Mouse (Mus musculus): ENCODE data around the gene Sectm1a. TPM values are rescaled to one million over a fixed set of nuclear protein-coding genes. Genes with fewer than 3 reads are reported as not detected.

The Sectm1a gene
- polyA plus RNA-seq, 1 experiment, result not detected

DNA sequence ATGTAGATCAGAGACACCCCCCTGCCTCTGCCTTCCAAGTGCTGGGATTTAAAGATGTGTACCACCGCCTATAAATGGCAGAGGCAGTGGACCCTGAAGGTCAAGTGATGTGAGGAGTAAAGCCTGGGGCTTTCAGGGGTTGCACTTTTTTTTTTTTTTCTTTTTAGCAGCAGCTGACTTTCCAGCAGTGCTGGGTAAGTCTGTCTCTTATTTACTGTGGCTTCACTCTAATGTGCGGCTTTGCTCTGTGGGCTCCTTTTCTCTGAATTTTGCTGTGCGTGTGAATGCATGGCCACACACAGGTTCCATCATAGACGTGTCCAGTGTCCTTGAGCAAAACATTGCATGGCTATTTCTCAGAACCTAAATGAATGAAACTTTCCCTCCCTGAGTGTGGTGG lies 39.4 kb downstream of the Sectm1a start:
- DNase-seq (ENCODE audit: low read depth), result no peak
- TF ChIP-seq CTCF (IDR thresholded peaks at IDR 0.05; ENCODE audit: borderline replicate concordance, extremely low read depth, insufficient read depth, insufficient read length) (no peak), POLR2A (IDR thresholded peaks at IDR 0.05; ENCODE audit: borderline replicate concordance, extremely low read depth, insufficient read depth, insufficient read length, poor library complexity, severe bottlenecking) (no peak)

DNA sequence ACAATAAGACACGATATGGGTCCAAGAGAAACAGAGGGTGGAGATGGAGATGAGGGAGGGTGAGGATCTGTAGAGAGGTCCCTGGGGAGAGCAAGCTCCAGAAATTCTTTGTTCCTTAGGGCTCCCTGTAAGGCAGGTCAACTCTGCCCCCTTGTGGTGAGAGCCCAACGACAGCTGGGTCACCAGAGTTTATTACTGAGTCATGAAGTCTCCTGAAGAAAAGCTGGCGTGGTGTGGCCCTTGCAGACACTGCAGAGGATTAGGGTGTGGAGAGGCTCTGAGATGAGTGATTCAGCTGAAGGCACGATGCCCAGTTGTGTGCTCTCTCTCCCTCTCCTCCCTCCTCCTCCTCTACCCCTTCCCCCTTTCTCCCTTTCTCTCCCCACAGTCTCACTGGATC lies 39.8 kb downstream of the Sectm1a start:
- TF ChIP-seq CTCF (IDR thresholded peaks at IDR 0.05; ENCODE audit: borderline replicate concordance, extremely low read depth, insufficient read depth, insufficient read length), result peak; percentile 80
- no peak for TF ChIP-seq POLR2A (IDR thresholded peaks at IDR 0.05; ENCODE audit: borderline replicate concordance, extremely low read depth, insufficient read depth, insufficient read length, poor library complexity, severe bottlenecking)
- peak; percentile 81 for DNase-seq (ENCODE audit: low read depth)

DNA sequence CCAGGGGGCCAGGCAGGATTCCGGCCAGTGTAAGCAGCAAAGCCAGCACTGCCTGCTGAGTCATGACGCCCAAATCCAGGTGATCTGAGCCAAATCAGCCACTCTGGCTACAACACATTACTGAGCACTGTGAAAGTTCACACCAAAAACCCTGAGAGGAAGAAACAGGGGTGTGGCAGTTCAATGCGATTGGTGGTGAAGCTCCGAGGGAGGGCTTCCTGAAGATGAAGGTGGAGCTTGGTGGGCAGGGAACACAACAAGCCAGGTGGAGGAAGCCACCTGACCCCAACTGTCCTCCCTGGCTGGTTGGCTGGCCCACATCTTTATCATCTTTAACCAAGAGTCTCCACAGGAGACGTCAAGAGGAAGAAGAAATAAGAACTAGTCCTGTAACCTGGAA lies 41.7 kb downstream of the Sectm1a start, which contains the start of gene Cd7:
Cd7 (minus strand) TSS at position 117 of the 400 bp plus-strand sequence.
- DNase-seq (ENCODE audit: low read depth), result no peak
- no peak for TF ChIP-seq CTCF (IDR thresholded peaks at IDR 0.05; ENCODE audit: borderline replicate concordance, extremely low read depth, insufficient read depth, insufficient read length)
- TF ChIP-seq POLR2A (IDR thresholded peaks at IDR 0.05; ENCODE audit: borderline replicate concordance, extremely low read depth, insufficient read depth, insufficient read length, poor library complexity, severe bottlenecking), result no peak

DNA sequence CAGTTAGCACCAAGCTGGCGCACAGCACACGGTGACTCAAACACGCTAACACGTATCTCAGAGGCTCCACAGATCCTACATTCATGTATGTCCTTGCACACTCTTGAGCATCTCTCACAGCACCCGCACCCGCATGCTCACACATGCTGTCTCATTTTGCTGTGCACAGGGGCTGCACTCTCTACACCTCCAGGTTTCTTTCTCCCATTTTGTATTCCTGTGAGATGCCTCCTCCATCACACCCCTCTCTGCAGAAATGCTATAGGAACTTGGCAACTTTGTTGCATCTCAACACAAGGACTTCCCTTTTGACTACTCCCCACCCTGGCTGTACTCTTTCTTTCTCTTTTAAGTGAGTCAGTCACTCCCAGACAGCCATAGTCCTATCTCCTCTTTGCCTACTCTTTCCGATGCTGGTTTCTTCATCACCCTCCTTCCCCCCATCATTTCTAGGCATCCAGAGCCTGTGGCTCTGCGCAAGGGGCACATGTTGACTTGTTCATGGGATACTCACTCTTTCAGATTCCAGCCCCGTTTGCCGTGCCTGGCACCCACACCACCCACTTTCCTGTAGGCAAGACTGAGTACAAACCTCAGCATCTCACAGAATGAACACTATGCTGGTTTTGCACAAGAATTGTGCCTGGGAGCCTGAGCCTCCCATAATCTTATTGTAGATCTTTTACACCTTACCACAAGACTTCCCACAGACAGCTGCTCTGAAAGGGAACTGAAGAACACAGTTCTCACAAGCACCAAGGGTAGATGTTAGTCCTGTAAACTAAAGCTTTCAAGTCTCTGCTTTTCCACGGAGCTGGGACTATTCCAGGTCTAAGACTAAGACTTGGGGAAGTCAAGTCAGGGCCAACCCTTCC lies 42.4 kb downstream of the Sectm1a start:
- no peak for TF ChIP-seq POLR2A (IDR thresholded peaks at IDR 0.05; ENCODE audit: borderline replicate concordance, extremely low read depth, insufficient read depth, insufficient read length, poor library complexity, severe bottlenecking)
- TF ChIP-seq CTCF (IDR thresholded peaks at IDR 0.05; ENCODE audit: borderline replicate concordance, extremely low read depth, insufficient read depth, insufficient read length), result no peak
- DNase-seq (ENCODE audit: low read depth), result no peak

DNA sequence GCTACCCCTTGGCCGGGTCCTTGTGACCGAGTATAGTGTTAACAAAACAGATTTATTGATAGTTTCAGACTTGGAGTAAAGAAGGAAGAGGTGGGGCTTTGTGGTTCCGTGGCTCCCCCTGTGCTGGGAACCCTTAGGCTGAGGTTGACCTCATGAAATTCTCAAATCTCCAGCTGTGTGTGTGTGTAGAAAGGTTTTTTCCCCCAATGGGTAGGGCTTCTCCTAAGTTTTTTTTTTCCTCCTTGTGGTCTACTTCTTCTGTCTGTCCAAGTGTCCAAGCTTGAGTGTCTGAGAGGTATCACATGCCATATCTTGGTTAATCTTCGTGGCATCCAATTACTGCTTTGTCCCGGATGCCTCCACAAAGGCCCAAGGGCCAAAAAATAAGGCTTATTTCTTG lies 47.9 kb downstream of the Sectm1a start:
- no peak for TF ChIP-seq POLR2A (IDR thresholded peaks at IDR 0.05; ENCODE audit: borderline replicate concordance, extremely low read depth, insufficient read depth, insufficient read length, poor library complexity, severe bottlenecking)
- no peak for TF ChIP-seq CTCF (IDR thresholded peaks at IDR 0.05; ENCODE audit: borderline replicate concordance, extremely low read depth, insufficient read depth, insufficient read length)
- no peak for DNase-seq (ENCODE audit: low read depth)

DNA sequence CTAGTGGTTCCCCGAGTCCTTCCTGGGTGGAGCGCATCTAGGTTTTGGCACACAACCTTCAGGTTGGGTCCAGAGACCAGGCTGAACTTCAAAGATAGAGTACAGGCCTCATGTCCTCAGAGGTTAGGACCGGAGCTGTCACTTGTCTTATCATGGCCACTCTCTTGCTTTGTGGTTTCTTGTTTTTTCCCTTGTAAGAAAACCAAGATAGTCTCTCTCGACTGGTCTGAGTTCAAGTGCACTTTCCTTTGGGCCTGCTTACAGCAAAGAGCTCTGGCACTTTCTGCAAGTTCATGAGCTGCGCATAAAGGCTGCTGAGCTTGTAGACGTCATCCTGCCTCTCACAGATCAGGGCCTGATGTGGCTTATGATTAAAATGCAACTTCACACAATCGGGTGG lies 53.8 kb downstream of the Sectm1a start:
- TF ChIP-seq CTCF (IDR thresholded peaks at IDR 0.05; ENCODE audit: borderline replicate concordance, extremely low read depth, insufficient read depth, insufficient read length) (no peak), POLR2A (IDR thresholded peaks at IDR 0.05; ENCODE audit: borderline replicate concordance, extremely low read depth, insufficient read depth, insufficient read length, poor library complexity, severe bottlenecking) (no peak)
- DNase-seq (ENCODE audit: low read depth), result no peak

DNA sequence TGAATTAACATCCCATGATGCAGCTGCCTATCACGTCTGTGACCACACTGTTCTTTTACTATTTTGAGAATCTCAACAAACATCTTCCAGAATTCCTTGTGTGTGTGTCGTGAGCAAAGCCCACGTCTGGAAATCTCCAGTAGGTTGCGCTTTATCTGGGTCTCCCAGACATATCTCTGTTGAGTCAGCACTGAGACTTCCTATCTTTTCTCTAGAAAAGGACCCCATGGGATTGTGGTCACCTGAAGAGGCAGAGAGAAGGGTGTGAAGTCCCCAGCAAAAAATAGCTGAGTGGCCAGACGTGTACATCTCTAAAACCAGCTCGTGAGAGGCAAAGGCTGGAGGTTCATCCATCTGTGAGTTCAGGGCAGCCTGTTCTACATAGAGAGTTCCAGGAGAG lies 56.9 kb downstream of the Sectm1a start:
- TF ChIP-seq CTCF (IDR thresholded peaks at IDR 0.05; ENCODE audit: borderline replicate concordance, extremely low read depth, insufficient read depth, insufficient read length), result no peak
- TF ChIP-seq POLR2A (IDR thresholded peaks at IDR 0.05; ENCODE audit: borderline replicate concordance, extremely low read depth, insufficient read depth, insufficient read length, poor library complexity, severe bottlenecking), result no peak
- no peak for DNase-seq (ENCODE audit: low read depth)

DNA sequence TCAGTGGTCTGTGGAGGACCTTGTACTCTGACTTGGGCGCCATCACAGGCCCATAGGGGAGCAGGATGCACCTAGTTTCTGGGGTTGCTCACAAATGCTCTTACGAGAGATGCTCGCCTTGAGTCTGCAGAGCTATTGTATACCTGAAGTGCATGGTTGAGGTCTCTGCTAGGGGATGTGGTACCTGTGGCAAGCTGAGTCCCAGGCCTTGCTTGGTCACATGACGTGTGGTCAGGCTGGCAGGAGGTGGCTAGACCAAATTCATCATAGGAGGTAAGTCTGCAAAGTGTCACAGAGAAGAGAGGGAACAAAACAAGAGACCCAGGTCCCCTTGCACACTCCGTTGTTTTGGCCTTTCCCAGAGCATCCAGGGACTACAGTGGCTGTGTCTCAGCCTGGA lies 61.5 kb downstream of the Sectm1a start:
- no peak for DNase-seq (ENCODE audit: low read depth)
- TF ChIP-seq POLR2A (IDR thresholded peaks at IDR 0.05; ENCODE audit: borderline replicate concordance, extremely low read depth, insufficient read depth, insufficient read length, poor library complexity, severe bottlenecking), result no peak
- no peak for TF ChIP-seq CTCF (IDR thresholded peaks at IDR 0.05; ENCODE audit: borderline replicate concordance, extremely low read depth, insufficient read depth, insufficient read length)

DNA sequence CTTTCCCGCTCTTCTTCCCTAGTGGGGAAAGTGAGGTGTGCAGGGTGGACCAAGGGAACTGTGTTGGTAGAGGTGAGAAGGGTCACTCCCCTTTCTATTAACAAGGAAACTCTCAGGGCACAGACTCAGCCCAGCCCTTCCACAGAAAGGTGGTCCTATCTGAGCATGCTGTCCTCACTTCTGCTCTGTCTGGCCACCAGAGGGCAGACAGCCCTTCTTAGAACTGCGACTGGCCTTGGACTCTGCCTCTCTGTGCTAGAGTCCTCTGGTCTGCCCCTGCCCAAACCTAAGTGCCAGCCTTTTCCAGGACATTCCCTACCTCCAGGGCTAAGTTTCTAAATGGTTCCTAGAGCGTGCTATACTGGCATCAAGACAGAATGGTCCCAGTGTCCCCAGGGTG lies 63.3 kb downstream of the Sectm1a start:
- TF ChIP-seq POLR2A (IDR thresholded peaks at IDR 0.05; ENCODE audit: borderline replicate concordance, extremely low read depth, insufficient read depth, insufficient read length, poor library complexity, severe bottlenecking) (no peak), CTCF (IDR thresholded peaks at IDR 0.05; ENCODE audit: borderline replicate concordance, extremely low read depth, insufficient read depth, insufficient read length) (peak; percentile 90)
- peak; percentile 73 for DNase-seq (ENCODE audit: low read depth)

Other genes with a start within 250 kb of the Sectm1a start
- gene Ccdc57, start 148.3 kb downstream of the Sectm1a start, polyA plus RNA-seq (2012; rRNA removed), result 5.6 and 7.2 TPM in 2 replicates
- 9.4 and 10.9 TPM in 2 replicates for gene Slc16a3, start 132.7 kb downstream of the Sectm1a start, polyA plus RNA-seq (2012; rRNA removed)
- gene Csnk1d, start 89.9 kb downstream of the Sectm1a start, polyA plus RNA-seq (2012; rRNA removed), result 187 and 202 TPM in 2 replicates
- 0.08 TPM in 1 of 2 replicates, not detected in the other for gene Cd7, start 41.8 kb downstream of the Sectm1a start, polyA plus RNA-seq (2012; rRNA removed)
- gene Sectm1b, start 17.7 kb downstream of the Sectm1a start, polyA plus RNA-seq (2012; rRNA removed), result not detected in 2 replicates
- not detected in 2 replicates for gene Tex19.2, start 37.5 kb upstream of the Sectm1a start, polyA plus RNA-seq (2012; rRNA removed)
- not detected in 2 replicates for gene Tex19.1, start 64.9 kb upstream of the Sectm1a start, polyA plus RNA-seq (2012; rRNA removed)
- 0.26 and 0.30 TPM in 2 replicates for gene Uts2r, start 79.1 kb upstream of the Sectm1a start, polyA plus RNA-seq (2012; rRNA removed)
- gene Hexdc, start 123.2 kb upstream of the Sectm1a start, polyA plus RNA-seq (2012; rRNA removed), result 70.6 and 92.9 TPM in 2 replicates
- 8.4 and 11.9 TPM in 2 replicates for gene Ogfod3, start 123.5 kb upstream of the Sectm1a start, polyA plus RNA-seq (2012; rRNA removed)
- 44.1 and 56.4 TPM in 2 replicates for gene Cybc1, start 148.1 kb upstream of the Sectm1a start, polyA plus RNA-seq (2012; rRNA removed)
- 75.1 and 88.5 TPM in 2 replicates for gene Narf, start 156.0 kb upstream of the Sectm1a start, polyA plus RNA-seq (2012; rRNA removed)
- gene Foxk2, start 178.8 kb upstream of the Sectm1a start, polyA plus RNA-seq (2012; rRNA removed), result 67.6 and 85.4 TPM in 2 replicates

Measured in brain, embryonic 14.5 days (tissue).